Mouse (Mus musculus) hindlimb bud, embryonic 11.5 days (tissue): ENCODE data around the gene Map3k9.

Experiments used
- DNase-seq: peaks from one replicate; pipeline ENCODE4 v3.0.0-alpha.2; 2012; ENCODE audit warnings: low read depth, low spot score; ENCODE audit errors: extremely low spot score

Map3k9 gene

DNA sequence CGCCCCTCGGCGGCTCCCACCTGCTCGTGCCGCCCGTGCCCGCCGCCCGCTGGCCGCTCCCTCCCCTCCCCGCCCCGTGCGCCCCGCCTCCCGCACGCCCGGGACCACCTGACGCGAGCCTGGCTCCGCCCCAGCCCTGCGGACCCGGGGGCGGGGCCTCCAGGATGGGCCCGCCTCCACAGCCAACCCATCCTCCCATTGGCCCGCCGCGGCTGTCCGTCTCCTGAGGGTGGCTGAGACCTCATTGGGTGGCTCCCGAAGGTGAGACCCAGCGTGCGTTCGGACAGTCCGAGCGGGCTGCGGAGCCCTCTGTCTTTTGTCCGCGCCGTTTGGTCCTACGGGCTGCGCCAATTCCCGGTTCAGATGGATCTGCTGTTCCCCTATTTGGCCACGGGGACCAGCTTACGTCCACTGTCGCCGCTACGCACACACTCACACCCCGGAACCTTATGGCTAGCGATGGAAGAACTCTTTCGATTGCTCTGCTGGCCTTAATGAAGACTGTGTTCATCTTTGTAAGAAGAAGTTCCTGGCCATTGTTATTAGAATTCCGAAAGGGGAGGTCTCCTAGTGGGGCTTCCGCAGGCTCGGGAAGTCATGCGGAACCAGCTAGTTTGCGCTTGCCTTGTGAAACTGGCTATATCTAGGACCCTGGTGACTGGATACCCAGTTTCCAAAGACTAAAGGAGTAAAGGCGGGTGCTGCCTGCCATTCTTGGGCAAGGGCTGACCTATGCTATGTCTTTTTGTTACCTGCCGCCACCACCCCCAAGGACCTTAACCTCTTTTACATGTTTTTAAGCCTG lies at the start of gene Map3k9:
TSS of gene Map3k9 (minus strand) at position 71 of the 805 bp plus-strand sequence.
- peak; percentile 50 for DNase-seq

DNA sequence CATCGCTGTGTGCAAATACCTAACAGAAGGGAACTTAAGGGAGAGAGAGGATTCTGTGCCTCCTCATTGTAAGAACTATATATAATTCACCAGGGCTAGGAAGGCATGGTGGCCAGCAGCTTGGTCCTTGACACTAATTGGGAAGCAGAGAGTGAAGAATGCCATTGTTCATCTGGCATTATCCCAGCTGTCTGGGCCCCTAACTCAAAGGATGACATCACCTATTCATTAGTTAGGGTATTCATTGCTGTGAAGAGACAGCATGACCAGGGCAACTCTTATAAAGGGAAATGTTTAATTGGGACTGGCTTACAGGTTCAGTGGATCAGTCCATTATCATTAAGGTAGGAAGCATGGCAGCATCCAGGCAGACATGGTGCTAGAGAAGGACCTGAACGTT lies 47.4 kb upstream of the Map3k9 start:
- DNase-seq = no peak

DNA sequence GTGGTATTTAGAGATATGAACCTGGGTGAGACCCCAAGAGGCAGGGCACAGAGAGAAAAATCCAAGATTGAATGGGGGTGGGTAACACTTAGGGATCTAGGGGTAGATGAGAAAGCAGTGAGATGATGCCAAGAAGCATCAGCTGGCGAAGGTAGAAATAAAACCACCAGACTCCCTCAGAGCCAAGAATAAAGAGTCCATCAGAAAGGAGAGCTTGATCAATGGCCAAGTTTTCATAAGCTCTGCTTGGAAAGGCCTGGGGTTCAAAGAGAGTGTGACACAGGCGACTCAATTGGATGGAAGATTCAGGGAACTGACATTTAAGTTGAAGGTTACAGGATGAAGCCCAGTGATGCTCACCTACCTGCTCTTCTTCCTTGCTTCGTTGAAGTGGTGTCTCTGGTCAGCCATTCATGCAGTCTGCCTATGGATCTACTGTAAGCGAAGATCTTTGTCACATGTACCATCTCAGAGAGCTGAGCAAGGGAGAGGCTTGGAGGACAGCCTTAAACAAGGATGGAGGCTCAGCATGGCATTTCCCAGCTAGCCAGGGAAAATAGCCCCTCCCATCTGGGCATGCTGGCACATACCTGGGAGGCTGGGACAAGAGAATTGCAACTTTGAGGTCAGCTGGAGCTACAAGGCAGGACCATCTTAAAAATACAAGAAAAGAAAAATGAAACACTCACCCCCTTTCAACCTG lies 42.0 kb upstream of the Map3k9 start:
- DNase-seq = no peak

DNA sequence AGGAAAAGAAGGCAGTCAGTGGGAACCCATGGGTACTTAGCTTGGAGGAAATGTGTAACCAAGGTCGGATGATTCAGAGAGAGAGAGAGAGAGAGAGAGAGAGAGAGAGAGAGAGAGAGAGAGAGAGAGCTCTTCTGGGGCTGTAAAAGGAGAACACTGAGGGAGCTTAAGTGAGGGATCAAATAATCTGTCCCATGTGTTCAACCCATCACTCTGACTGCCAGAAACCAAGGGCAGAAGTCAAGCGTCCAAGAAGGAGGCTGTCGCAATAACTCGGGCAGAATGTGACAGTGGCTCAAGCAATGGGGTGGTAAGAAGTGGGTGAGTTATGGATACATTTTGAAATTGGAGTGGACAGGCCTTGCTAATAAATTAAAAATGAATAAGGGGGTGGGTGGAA lies 41.2 kb upstream of the Map3k9 start:
- no peak for DNase-seq

DNA sequence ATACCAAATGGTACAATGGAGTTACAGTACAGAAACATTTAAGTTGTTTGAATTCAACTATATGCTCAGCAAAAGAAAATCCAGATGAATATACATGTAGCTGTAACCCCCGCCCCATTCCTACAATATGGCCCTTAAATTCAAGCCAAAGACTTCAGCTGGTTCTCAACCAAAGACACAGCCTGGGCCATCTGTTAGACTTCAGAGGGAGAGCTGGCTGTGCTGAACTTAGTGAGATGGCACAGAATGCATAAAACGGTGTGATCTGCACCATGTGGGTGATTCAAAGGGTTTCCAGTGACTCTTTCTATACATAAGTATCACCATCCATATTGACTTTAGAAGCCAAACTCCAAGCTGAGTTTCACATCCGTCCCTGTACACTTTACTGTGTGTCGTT lies 39.7 kb upstream of the Map3k9 start:
- DNase-seq = no peak

DNA sequence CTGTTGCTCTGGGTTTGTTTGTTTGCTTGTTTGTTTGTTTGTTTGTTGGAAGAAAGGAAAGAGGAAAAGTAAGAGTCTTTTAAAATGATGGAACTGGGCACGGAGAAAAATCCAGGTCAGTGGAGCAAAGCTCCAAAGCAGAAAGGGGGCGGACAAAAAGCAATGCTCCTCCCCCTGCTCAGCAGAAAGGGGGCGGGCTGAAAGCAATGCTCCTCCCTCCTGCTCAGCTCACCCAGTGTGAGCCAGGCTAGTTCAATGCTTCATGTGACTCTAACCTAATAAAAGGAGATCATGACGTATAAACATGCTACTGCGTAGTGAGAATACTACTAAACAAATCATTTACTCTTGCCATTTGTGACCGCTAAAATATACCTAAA lies 36.1 kb upstream of the Map3k9 start:
- DNase-seq = no peak

DNA sequence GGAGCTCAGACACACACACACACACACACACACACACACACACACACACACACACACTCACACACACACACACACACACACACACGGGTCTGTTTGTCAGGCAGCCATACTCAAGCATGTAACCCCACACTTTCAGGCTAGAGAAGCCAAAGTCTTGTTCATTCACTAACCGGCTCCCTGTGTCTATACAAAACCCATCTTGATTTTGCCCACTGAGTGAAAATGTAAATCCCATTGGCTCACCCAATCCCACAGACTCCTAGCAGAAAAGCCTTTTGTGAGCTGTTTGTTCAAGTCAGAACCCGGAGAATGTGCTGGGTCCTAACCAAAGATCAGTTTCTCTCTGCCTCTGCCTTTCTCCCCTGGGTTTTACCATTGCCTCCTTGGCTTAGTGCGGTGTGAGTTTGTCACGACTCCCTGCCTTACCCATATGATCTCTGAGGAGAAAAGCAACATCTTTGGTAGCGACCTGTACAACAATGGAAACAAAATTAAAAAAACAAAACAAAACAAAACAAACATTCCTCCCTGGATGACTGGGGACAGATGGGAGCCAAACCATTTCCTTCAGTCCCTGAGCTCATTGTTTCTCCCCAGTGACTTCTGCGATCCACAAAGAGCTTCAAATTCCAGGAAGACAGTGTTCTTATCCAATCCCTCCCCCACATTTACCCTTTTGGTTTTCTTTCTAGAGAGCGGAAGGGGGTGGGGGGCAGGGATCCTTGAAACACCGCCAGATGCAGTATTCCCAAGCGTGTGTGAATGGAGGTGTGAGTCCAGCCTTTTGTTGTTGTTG lies 35.6 kb upstream of the Map3k9 start:
- DNase-seq = no peak

DNA sequence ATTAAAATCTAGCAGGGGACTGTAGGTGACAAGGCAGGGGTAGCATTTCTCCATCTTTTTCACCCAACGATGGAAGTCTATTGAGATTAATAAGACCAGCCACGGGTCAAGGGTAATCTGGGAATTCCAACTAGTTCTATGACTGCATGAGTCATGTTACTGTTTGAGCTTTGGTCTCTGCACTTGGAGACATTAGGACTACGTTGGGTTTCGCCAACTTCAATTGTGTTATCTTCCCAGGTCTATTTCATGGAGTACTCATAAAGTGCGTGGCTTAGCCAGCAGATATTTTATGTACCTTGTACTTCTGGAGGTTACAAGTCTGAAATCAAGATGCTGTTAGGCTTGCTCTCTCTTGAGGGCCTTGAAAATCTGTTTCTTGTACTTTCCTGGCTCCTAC lies 33.8 kb upstream of the Map3k9 start:
- DNase-seq = no peak

DNA sequence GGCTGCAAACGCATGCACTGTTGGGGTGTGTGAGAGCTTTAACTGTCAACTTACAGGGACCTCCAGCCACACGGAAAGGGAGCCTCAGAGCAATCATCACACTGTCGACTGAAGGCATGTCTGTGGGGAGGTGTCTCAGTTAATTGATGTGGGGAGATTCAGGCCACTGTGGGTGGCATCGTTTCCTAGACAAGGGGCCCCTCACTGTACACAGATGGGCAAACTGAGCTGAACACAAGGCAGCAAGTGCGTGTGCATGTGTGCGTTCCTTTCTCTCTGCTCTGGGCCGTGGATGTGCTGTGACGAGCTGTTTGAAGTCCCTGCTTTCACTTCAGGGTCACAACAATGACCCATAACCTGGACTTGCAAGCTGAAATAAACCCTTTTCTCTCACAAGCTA lies 29.4 kb upstream of the Map3k9 start:
- no peak for DNase-seq

DNA sequence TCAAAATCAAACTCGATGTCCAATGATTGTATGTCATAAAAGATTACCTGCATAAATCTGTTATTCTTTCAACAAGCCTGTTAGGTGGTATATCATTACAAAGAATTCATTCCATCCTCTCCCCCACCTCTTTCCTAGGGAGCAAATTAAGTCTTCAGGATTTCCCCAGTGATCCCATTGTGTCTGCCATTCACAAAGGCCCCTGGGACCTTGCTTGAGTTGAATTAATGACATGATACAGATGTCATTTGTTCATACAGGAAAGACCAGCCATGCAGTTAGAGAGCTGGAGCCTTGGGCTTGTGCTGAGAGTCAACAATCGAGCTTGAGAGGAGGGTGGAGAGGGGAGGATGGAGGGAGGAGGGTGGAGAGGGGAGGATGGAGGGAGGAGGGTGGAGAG lies 27.6 kb upstream of the Map3k9 start:
- no peak for DNase-seq

DNA sequence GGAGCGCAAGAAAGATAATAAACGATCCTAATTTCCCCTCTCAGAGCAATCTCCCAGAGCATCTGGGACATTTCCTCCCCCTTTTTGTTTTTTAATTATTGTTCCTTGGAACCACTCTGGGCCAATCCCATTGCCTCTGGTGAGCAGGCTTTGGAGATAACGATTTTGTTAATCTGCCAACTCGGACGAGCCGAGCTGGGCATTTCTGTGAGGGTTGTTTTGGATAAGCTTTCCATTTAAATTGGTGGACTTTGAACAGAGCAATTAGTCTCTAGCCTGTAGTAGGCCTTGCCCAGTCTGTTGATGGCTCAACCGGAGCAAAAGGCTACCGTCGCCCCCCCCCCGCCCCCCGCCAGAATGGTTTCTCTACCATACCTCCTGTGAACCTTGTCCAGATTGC lies 27.0 kb upstream of the Map3k9 start:
- DNase-seq = no peak

DNA sequence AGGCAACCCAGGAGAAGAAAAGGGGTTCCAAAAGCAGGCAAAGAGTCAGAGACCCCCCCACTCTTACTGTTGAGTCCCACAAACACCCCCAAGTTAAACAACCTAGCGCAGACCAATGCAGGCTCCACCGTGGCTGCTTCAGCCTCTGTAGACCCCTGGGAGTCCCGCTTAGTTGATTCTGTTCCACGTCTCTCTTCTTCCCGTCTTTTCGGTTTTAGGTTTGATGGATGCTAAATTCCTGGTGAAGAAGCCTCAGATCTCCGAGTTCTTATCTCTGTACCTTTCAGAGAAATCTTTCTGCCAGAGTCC lies 26.5 kb upstream of the Map3k9 start:
- DNase-seq = no peak

DNA sequence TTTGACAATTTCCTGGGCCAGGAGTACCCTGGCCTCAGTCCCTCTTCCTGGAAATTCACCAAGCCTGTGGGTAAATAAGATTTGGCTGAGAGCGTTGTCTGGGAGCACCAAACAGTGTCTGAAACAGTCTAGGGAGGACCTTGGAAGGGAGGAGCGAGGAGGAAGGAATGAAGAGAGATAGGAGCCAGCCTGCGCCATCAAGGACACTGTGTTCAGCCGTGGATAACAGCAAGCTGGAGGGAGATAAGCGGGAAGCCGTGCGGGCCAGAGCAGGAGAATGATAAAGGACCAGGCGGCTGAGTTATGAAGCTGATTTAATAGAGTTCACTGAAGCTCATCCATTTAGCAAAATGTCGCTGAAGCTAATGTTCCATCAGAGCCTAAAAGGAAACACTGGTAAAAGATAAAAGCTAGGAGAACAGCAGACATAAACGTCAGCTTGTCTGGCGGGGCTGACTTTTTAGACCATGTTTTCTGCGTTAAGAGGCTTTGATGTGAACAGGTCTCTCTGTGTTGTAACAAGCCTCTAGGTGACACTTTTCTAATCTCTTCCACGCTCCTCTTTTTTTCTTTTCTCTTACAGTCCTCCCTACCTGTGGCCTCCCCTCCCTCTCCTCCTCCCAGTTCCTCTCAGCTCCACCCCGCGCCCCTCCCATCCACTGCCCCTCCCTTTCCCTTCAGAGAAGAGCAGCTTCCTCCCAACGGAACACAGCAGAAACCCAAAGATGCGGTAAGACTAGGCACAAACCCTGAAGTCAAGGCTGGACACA lies 26.0 kb upstream of the Map3k9 start:
- DNase-seq = no peak

DNA sequence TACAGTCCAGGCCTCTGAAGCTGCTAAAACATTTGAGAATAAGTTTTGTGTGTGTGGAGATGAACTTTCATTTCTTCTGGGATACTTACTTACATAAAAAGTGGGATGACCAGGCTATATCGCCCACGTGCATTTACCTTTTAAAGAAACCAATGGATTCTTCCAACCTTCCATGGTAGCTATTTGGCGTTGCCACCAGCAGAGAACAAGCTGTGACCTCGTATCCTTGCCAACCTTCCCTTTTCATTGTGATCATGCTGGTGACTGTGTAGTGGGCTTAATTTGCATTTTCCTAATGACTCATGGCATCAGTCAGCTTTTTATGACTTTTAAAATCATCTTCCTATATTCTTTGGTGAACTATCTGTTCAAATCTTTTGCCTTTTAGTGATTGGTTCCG lies 25.1 kb upstream of the Map3k9 start:
- no peak for DNase-seq

DNA sequence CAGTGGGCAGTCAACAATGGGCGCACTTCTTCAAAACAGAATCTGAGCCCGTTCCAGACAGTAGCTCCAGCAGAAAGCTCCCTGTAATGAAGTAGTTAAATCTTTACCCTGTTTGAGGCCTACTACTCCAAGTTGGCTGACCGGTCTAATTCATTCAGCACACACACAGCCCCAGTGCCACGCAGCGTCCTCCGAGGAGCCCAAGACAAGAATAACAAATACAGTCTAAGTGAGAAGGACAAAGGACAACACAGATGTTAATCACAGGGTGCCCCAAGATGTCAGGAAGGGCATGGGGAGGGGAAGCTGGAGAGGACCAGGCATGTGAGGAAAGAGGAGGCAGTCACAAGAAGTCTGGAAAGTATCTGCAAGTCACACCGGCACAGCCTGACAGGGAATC lies 22.8 kb upstream of the Map3k9 start:
- DNase-seq = no peak

DNA sequence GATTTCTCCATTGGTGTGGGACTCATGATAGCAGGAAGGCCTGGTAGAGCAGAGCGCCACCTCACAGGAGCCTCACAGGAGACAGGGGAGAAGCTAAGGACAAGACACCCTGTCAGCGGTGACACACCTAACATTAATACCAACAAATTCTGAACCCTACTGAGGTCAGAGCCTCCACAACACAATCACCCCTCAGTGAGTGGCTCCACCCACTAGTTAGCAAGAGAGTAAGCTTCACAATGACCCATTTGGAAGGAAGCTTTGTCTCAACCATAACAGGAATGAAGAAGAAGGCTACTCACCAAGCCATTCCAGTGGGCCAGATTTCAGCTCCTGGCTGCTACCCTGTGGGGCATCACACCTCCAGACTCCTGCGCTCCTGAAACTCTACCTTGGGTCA lies 22.0 kb upstream of the Map3k9 start:
- DNase-seq = no peak

DNA sequence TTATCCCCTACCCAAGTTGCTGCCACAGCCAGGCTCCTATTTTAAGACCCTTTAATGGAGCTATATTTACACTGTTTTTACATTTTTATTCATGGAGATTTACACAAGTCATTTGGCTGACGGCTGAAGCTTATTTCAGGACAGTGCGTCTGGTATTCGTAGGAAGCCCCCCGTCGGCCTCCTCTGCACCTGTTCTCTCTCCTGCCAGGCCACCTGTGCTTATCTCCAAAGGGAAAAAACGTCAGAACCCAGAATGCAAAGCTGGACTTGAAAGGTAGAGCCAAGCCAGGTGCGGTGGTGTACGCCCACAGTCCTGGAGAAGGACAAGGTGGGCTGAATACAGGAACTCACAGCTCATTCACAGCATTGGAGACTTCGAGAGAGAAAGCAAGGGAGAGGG lies 20.2 kb upstream of the Map3k9 start:
- DNase-seq = no peak

DNA sequence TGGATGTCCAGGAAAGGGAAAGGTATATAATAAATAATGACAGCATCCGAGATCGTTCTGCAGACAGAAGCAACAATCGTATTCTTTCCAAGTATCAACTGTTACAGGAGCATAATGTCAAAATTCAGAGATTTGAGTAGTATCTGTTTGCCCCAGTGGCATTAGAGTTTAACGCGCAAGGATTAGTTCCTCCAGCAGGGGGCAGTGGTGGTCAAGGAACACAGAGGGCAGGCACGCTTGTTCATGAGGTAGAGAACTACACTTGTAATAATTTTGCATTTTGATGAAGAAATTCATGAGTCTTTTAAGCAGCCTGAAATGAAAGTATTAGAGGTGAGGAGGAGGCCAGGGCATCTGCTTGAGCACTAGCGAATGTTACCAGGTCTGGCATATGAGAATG lies 15.6 kb upstream of the Map3k9 start:
- no peak for DNase-seq

DNA sequence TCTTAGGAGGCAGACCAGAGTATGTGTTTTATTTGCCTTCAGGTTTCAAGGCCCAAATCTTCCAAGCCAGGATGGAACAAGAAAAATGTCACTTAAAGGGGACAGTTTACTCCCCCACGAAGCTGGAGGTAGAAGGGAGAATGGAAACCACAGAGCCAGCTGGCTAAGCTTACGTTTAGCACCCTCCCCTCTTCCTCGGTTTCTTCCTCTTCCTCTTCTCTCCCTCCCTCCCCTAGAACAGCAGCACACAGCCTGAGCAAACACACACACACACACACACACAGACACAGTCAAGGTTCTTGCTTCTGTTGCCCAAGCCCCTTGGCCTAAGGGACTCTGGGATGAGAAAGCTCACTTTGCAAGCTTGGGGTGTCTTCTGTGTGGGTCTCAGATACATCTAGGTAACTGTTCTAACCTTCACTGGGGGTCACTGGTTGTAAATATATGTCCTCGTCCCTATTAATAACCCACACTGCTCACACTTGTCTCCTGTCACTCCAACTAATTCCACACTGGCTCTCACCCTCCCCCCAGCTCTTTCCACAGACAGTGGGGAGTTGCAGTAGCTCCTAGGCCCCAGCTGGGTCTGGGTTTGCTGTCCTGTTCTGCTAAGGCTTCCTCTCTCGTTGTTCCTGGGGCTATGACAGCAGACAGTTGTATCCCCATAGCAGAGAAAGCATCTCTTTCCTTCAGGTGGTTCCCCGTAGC lies 11.7 kb upstream of the Map3k9 start:
- DNase-seq = no peak

DNA sequence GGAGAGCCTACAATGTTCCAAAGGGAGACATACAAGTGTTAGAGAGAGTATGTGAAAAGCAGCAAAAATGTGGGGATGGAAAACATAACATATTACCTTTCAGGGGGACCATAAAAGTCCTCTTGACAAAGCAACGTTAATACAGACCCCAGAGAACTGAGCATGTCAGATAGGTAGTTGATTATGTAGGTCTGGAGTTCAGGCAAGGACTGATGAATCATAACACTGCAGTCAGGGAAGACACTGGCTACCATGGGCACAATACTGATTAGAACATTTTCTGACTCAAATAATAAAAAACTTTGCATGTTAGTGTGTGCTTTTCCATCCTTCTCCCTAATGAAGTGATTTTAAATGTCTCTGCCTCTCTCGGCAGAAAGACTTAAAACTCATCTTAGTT lies 8.5 kb upstream of the Map3k9 start:
- no peak for DNase-seq

DNA sequence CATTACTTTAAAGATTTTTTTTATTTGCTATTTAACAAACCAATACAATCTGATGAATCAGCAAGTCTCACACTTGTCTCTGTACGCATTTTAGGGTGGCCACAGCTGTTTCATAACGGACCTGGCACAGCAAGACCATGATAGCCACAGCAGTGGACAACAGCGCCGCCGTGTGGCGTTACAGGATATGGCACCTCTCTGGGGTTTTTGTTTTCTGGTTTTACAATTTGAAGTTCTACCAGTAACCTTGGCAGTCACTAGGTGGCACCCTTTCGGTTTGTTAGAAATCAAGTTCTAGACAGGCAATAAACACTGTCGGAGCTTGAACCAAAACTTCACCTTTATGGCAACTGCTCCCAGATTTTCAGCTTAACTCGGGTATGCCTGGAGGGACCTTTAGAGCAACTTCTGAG lies 7.7 kb upstream of the Map3k9 start:
- DNase-seq = peak; percentile 88
